Mouse (Mus musculus) spleen, postnatal 36 days (tissue): ENCODE results near the gene Reln.

ENCODE experiments used
- DNase-seq, 2 experiments: peaks; one replicate each; pipeline ENCODE4 v3.0.0; 2022; ENCODE audit warnings: low spot score in 2 of 2, mixed read lengths in 1 of 2

The Reln gene

GRCm38 (mm10) chr5:22344556-22344975 is at the start of gene Reln:
Gene Reln, minus strand, starts transcription at chr5:22344702.
- peak; percentile 2 to 6 for DNase-seq

DNA sequence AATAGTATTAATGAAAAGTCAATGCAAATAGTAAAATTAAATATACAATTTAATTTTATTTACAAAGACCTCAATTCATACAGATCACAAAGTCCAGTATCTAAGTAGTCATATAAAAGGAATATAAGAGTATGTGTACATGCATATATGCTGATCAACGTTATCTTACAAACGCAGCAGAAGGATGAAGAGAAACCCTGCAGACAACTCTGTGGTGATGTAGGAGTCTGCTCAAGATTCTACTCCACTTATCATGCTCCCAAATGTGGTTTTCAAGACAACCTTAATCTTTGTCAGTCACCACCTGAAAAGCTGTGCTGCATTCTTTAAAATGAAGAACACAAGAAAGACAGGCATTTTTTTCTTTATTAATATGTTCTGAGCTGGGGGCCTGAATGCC is 44.0 kb upstream of the Reln start:
- DNase-seq = no peak

- DNase-seq = no peak
Observed at GRCm38 (mm10) chr5:22360510-22360909, 16.0 kb upstream of the Reln start.

GRCm38 (mm10) chr5:22348412-22348811 is 3.9 kb upstream of the Reln start:
- DNase-seq = peak; percentile 64 to 82

DNA sequence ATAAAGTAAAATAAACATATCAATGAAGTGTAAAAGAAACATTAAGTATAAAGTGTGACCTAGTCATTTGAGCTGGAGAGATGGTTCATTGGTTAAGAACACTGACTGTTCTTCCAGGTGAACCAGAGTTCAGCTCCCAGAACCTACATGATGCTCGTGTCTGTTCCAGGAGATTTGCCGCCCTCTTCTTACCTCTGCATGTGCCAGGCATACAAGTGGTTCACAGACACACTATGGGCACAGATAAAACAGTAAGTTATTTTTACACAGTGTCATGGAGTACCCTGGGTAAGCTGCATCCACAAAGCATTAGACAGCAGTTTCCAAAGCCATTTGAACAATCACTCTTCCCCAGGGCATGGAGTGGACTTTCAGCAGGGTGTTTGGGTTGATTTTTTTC is 3.2 kb upstream of the Reln start:
- DNase-seq = no peak

DNA sequence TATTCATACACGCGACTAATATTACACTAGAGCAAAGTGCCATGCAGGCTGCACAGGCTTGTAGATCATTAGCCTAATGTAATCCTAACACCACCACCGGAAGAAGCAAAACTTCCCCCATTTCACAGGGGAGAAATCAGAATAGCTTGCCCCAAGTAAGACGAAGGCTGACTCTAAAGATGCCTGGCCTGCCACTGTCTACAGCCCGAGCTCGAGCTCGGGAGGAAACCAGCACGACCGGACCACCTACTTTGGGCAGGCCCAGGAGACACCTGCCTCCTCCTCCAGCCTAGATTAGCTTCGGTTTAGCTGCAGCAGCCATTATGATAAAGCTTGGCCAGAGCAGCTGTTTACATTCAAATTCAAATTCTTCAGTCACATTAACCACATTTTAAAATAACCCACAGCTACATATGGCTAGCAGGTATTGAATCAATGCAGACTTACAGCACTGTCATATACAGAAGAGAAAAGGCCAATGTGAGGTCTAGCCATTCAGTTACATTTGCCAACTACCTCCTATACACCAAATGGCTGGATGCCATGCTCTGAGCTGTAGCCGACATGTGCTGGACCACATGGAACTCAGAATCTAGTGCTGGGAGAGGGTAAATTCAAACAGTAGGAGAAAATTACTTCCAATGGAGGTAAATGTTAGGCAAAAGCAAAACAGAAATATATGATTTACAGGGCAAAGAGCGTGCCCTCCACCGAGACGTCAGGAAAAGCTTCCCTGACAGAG is 1.6 kb upstream of the Reln start:
- peak in 1 of 2 experiments; percentile 19 for DNase-seq

DNA sequence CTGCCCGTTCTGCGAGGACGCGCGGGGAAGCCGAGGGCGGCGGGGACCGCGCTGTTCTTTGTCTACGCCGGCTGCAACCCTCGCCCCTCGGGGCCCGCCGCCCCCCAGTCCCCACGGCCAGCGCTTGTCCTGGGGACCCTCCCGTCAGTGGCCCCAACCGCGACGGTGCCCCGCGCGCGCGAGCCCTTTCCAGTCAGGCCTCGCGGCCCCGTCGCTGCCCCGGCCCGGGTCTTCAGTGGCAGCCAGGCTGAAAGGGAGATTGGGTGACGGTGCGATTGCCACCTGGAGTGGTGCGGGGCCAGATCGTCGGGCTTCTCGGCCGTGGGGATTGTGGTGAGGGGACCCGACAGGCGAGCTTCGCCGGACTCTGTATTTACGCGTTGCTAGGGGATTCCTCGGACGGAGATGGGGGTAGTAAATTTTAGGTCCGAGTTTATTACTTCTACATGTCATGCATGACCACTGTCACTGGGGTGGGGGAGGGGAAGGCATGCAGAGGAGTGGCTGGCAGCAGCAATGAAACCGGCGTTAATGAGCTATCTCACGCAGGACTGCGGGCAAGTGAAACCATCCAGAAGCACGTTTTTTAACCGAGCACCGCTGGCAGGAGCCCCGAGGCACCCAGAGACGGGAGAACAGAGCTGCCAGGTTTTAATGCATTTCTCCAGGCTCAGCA is 612 bp upstream of the Reln start:
- peak; percentile 7 to 22 for DNase-seq

GRCm38 (mm10) chr5:22343843-22344555 is 503 bp downstream of the Reln start:
- DNase-seq = no peak

DNA sequence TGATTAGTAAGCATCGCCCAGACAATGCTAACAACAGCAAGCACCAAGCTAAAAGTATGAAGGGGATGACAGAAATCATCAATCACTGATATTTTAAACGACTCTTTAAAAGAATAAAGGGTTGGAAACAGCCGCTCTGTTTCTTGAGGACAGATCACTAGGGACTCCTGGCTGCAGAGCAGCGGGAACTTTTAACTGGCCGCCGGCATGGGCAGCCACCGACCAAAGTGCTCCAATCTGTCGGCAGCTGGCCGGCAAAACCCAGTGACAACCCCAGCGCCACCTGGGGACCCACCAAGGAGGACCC is 1.0 kb downstream of the Reln start:
- no peak for DNase-seq

GRCm38 (mm10) chr5:22342461-22342860 is 2.0 kb downstream of the Reln start:
- no peak for DNase-seq

DNA sequence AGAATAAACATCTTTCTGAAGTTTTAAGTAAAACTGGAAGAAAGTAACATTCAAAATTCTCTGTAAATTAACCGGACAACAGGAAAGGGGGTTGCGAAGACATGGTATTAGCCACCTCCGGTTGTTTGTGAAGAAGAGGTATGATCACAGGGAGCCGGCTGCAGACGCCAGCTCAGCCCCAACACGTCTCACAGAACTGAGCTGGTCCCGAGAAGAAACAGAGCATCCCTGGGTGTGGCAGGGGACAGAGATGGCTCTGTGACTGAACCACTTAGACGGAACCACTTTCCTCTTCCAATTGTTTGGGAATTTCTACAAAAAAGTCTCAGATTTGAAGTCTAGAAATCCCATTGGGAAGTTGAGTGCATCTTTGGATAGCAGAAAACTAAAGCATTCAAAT is 3.5 kb downstream of the Reln start:
- DNase-seq = no peak

DNA sequence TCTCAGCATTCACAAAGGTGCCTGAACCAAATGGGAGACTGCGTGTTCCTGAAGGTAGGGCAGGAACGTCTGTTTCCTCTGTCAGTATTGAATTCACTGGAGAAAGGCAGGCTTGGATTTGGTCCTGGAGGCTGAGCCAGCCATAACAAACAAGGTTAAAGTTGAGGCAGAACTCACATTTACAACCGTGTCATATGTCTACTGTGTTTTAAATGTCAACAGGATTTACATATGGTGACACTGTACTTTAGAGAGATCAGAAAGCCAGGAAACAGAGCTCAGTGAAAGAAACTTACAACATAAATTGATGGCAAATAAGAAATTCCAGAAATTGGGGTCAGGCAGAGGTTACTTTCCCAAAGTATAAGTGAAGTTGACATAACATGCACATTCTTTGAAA is 9.1 kb downstream of the Reln start:
- no peak for DNase-seq

- no peak for DNase-seq
Observed at GRCm38 (mm10) chr5:22330802-22331201, 13.7 kb downstream of the Reln start.

- DNase-seq = no peak
Observed at GRCm38 (mm10) chr5:22328431-22329359, 15.8 kb downstream of the Reln start.

DNA sequence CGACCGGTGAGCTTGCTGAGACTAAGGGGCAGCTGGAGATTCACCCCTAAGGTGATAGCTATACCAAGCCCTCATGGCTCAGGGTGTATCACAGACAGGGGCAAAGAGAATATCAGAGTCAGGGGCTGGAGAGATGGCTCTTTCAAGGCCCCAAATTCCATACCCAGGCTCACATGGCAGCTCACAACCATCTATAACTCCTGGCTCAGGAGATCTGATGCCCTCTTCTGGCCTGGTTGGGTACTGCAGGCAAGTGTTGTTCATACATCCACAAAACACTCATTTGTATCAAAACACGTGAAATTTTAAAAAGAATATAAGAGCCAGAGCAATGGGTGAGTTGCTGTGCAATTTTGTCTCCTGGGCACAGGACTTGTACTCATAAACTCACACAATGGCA is 17.3 kb downstream of the Reln start:
- DNase-seq = peak in 1 of 2 experiments; percentile 2

DNA sequence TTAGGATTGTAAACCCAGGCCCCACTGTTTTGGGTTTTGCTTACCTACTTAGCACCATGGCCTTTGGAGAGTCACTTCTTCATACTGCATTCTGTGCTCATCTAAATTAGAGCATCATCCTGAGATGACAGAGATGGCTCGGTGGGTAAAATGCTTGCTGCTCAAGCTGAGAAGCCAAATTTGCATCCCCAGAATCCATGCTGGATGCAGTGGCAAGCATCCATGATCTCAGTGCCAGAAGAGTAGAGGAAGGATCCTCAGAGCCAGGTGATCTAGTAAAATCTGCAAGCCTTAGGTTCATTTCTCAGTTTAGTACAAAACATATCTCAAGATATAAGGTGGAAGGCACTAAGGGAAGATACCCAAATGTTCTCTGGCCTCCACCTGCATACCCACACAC is 20.7 kb downstream of the Reln start:
- DNase-seq = no peak

DNA sequence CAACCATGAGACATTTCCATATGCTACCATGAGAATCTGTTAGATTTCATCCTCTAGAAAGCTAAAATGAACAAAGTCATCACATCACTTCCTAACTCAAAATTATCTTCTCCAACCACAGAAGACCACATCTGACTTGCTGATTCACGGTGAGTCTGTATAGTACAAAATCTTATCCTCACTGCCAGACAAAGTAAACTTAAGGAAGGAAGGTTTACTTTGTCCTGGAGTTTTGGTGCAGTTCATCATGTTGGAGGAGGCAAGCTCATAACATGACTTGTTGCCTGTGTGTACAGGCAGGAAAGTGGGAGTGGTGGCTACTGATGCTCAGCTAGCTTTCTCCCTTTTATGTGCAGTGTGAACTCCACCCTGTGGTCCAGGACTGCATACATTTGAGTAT is 26.7 kb downstream of the Reln start:
- no peak for DNase-seq

DNA sequence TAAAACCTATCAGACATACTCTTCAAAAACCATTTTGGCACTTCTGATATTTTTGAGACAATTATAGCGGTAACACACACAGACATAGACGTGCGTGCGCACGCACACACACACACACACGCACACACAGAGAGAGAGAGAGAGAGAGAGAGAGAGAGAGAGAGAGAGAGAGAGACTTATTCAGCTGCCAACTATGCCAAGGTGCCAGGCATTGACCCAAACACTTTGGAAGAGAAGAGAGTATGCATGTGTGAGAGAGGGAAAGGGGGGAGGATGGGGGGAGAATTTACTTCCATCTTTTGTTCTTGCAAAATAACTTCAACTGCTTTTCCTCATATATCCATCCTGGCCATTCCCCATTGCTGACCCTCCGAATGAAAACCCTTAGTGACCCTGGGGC is 28.0 kb downstream of the Reln start:
- DNase-seq = no peak

GRCm38 (mm10) chr5:22315990-22316389 is 28.5 kb downstream of the Reln start:
- DNase-seq = no peak

- no peak for DNase-seq
Observed at GRCm38 (mm10) chr5:22312995-22313394, 31.5 kb downstream of the Reln start.

GRCm38 (mm10) chr5:22311046-22311445 is 33.5 kb downstream of the Reln start:
- DNase-seq = no peak

DNA sequence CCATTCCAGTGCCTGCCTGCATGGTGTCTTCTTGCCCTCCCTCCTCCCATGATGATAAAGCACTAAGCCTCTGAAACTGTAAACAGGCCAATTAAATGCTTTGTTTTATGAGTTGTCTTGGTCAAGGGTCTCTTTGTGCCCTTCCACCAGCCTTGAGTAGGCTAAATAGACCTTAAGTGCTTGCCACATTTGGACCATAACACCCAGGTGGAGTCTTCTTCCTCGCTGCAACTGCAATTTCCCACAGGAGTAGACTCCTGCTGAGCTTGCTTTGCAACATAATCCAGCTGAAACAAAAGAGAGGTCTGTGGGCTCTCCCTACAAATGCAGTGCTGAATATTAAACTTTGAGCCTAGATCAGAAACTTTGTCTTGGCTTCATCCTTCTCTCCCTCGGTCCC is 35.5 kb downstream of the Reln start:
- no peak for DNase-seq
